Mouse (Mus musculus) mouse trophoblast stem cell (cell line): ENCODE results near the gene Gm17409.

Source experiments
- in situ Hi-C, 2 experiments: fragments of 300-500 bp; cut with MseI, MboI; formaldehyde crosslinking; loops; 2 replicates in 1 of 2; 3 replicates in 1 of 2; pipeline ENCODE4 v1.15.1; 2025

Gm17409 gene

DNA sequence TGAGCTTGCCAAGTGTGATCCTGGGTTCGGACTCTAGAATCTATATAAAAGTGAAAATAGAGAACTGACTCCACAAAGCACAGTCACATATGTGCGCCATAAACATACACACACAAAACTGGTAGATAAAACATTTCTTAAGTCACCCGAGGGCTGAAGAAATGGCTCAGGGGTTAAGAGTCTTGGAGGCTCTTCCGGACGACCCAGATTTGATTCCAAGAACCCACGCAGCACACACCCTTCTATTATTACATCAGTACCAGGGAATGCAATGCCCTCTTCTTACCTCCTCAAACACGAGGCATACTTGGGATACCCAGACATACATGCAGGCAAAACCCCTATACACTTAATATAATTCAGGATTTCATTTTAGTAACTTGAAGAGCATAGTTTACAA is at the start of gene Gm17409:
Gene Gm17409, plus strand, starts transcription at position 301 of the 400 bp plus-strand sequence.
- in situ Hi-C loops: no loop called here

- in situ Hi-C loops: loop anchor here (25.0 kb wide), 1 partner anchor 386 kb away; no protein-coding TSS in a partner anchor
These were observed 46.6 kb upstream of the Gm17409 start for GRCm38 (mm10) chr2:58423319-58423718.

- in situ Hi-C loops: no loop called here
These were observed 44.4 kb upstream of the Gm17409 start for GRCm38 (mm10) chr2:58425436-58426004.

GRCm38 (mm10) chr2:58432211-58432610 is 37.7 kb upstream of the Gm17409 start:
- in situ Hi-C loops: no loop called here

GRCm38 (mm10) chr2:58433317-58433716 is 36.6 kb upstream of the Gm17409 start:
- in situ Hi-C loops: no loop called here

- in situ Hi-C loops: no loop called here
These were observed 35.5 kb upstream of the Gm17409 start for GRCm38 (mm10) chr2:58434438-58434837.

GRCm38 (mm10) chr2:58435507-58435906 is 34.4 kb upstream of the Gm17409 start:
- in situ Hi-C loops: no loop called here

DNA sequence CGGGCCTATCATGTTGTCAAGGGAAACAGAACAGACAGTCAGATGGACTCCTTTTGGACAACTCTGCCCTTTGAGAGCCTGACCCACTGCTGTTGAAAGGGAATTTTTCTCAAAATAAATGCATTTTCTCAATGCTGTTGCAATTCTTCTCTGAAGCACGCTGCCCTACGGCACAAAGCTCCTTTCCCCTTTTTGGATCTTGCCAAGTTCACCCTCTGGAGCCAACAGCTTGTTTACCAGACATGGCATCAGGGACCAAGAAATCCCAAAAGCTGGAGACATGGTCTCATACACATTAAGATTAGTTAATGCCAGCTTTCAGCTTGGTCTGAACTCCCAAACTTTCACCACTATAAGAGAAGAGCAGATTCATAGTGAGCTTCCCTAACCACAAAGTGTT is 33.0 kb upstream of the Gm17409 start:
- in situ Hi-C loops: no loop called here

DNA sequence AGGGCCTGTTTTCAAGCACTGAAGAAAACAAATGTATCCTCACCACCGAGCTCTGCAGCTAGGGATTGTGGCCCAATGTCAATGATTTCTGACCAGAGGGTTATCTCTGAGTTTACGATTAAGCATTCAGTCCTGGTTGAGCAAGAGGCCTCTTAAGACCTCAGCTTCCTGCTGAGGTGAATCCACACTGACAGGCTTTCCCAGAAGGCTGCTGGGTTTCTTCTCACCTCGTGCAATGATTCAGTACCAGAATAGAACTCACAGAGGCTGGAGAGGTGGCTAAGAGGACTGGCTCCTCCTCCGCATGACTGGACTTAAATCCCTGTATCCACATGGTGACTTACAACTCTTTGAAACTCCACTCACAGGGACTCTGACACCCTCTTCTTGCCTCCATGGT is 26.8 kb upstream of the Gm17409 start:
- in situ Hi-C loops: no loop called here

GRCm38 (mm10) chr2:58447001-58447400 is 22.9 kb upstream of the Gm17409 start:
- in situ Hi-C loops: no loop called here

GRCm38 (mm10) chr2:58454095-58454865 is 15.6 kb upstream of the Gm17409 start:
- in situ Hi-C loops: no loop called here

- in situ Hi-C loops: no loop called here
These were observed 13.0 kb upstream of the Gm17409 start for GRCm38 (mm10) chr2:58456843-58457487.

DNA sequence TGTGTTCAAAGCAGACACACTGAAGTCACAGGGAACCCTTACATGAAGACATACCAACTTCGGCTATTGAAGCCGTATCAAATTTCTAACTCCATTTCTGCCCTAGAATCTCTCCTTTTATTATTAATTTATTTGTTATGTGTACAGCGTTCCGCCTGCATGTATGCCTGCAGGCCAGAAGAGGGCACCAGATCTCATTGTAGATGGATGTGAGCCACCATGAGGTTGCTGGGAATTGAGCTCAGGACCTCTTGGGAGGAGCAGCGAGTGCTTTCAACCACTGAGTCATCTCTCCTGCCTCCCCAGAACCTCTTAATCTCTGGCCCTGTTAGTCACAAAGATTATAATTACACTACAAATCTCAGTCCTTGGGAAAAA is 12.4 kb upstream of the Gm17409 start:
- in situ Hi-C loops: no loop called here

GRCm38 (mm10) chr2:58458820-58459371 is 11.0 kb upstream of the Gm17409 start:
- in situ Hi-C loops: no loop called here

DNA sequence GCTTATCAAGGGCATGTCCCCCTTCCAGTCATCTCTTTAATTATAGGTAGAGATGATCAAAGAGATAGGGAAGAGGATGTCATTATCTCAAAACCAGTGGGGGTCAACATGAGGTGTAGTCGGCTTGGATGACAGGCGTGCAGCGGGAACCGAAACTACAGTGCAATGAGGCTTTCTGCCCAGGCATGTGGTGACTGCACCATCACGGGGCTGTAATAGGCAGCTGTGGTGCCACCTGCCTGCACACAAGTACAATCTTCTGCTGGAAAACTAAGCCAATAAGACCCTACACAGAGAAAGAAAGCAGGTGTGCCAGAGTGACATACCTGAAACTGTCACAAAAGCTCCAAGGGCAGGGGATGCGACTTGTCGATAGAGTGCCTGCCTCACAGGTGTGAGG is 374 bp downstream of the Gm17409 start:
- in situ Hi-C loops: no loop called here

DNA sequence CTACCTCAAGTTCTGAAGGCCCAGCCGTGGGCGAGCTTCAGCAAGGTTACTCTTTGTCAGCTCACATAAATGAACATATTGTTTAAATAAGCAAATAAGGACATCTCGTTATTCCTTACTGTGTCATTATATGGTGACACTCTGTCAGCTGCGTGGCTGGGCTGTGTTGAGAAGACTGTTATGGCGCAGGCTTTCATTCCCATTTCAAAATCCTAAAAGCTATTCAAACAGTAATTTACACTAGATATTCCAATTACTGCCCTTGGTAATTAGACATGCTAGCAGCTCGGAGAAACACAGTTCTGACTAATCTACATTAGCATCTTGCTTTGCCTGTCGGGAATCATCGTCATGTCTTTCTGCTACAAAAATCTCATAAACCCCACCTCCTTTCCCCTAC is 5.7 kb downstream of the Gm17409 start:
- in situ Hi-C loops: loop anchor here (5.0 kb wide), 1 partner anchor 192 kb away; no protein-coding TSS in a partner anchor

DNA sequence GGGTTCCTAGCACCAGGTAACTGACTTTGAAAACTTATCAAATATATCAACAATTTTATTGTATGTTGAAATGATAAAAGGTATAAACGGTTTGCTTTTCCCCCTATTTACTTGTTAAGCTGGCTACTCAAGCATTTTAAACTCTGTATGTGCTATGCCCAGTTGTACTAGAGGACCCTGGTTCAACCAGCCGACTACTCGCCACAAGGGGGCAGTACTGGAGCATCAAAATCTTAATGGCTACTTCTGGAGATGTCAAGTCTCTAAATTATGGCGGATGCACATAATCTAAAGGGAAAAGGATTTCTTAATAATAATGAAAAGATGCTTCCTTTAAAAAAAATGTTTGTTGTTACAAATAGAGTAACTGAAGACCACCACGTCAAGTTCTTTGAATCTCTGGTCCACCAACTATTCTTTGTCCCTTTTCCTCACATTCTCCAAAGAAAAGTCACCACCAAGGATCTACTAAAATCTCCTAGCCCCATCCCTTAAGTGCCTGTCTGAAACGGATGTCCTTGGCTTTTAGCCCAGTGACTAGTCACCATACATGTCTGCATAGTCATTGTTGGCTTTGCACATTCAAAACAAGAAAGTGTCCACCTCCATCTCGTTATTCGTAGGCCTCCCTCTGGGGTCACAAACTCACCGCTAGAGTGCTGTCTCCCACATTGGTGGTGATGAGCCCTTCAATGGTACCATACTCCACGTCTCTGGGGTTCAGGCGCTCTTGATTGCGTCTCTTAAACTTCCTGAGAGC is 7.2 kb downstream of the Gm17409 start:
- in situ Hi-C loops: loop anchor here (5.0 kb wide), 1 partner anchor 190 kb away; no protein-coding TSS in a partner anchor

- in situ Hi-C loops: loop anchor here (5.0 kb wide), 1 partner anchor 189 kb away; no protein-coding TSS in a partner anchor
These were observed 8.2 kb downstream of the Gm17409 start for GRCm38 (mm10) chr2:58478144-58478543.

DNA sequence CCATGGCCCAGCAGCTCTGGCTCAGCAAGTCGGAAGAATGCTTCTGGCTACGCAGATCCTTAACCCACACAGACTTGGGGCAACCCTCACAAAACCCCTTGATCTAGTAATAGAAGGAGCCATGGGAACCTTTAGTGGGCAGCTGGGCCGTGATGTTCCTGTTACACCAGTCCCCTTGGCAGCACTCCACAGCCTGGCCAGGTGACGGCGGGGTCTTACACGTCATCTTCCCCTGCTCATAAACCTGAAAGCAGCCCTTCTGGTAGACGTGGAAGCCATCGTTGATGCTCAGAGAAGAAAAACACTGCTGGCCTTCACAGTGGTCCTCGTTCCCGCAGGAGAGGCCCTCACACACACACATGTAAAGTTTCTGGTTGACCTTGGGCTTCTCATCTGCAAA is 9.6 kb downstream of the Gm17409 start:
- in situ Hi-C loops: loop anchor here (5.0 kb wide), 1 partner anchor 188 kb away; no protein-coding TSS in a partner anchor

GRCm38 (mm10) chr2:58480764-58481163 is 10.8 kb downstream of the Gm17409 start:
- in situ Hi-C loops: no loop called here

DNA sequence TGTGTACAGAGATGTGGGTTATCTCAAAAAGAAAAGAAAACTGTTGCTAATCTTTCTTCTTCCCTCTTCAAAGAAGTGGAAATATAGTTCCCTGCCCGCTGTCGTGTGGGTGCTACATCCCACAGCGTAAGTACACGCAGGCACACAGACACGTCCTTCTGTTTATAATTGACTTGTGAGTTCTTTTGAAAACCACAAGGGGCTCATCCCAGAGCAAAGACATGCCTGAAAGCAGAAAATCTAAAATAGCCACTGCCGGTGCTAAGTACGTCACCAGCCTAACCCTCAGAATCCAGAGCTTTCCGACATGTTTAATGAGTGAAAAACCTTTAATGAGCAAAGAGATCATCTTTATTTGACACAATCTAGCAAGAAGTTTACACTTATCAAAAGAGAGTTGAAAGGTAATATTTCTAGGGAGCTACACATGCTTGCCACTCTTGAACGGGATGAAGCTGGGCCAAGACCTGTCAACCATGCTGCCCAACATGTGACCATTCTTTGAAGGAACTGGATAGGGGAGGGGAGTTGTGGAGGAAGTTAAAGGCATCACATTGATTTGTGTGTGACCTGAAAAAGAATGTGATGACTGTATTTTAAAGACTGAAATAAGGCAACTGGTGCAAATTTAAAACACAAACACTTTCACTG is 11.7 kb downstream of the Gm17409 start:
- in situ Hi-C loops: no loop called here
